Mouse (Mus musculus) erythroblast, embryonic 14.5 days (primary cell): Measurements from ENCODE around the gene Fat2.

Experiments used
- GATA1 ChIP-seq: IDR thresholded peaks from 2 replicates; pipeline ENCODE4 v1.6.1; 2012; ENCODE audit warnings: low read length, inconsistent platforms, mixed read lengths
- TAL1 ChIP-seq: IDR thresholded peaks from 3 replicates; pipeline ENCODE4 v1.6.1; 2012; ENCODE audit warnings: low read length, inconsistent platforms, mixed read lengths

- no peak for TF ChIP-seq GATA1
- TF ChIP-seq TAL1, result no peak
These were observed 12.5 kb downstream of the Fat2 start for GRCm38 (mm10) chr11:55323854-55324253.
